Mouse (Mus musculus): ENCODE results near the gene Fam216a. TPM values are rescaled to one million over a fixed set of nuclear protein-coding genes. Genes with fewer than 3 reads are reported as not detected.
"Not testable (repeated sequence)": the region's sequence is repeated elsewhere in the genome, so short reads cannot be mapped to it uniquely, and the experiment has no call there.

Fam216a gene
- total RNA-seq, 1 experiment from 2014 or later: 12.1 TPM

DNA sequence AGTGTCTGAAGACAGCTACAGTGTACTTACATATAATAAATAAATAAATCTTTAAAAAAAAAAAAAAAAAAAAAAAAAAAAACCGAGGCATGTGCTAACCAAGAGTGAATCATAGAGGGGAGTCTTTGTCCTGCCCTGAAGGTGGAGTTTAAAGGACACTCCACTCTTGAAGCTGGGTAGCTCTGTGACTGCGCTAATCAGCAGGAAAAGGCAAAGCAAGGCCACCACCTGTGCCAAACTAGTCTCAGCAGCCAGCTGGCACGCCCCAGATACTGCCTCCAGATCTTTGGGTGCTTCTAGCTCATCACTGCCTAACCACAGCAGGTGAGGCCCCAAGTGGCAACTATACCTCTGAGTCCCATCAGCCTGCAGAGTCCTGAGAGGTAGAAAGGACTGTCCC, 37.5 kb downstream of the Fam216a start:
- ATAC-seq (ENCODE audit: extremely low read depth, insufficient number of reproducible peaks, low FRiP score, poor library complexity, severe bottlenecking): no peak

DNA sequence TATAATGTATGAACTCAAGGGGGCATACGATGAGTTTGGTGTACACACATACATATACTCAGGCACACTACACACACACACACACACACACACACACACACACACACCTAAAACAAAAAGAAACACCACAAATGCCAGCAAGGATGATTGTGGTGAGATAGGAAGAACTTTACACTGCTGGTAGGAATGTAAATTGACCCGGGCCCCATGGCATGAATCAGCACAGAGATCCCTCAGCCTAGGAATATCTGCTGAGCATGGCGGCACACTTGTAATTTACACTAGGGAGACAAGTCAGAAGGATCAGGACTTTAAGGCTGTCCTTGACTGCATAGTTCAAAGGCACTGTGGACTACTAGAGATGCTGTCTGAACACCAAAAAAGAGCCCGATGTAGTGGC, 41.9 kb downstream of the Fam216a start:
- no peak for ATAC-seq (ENCODE audit: extremely low read depth, insufficient number of reproducible peaks, low FRiP score, poor library complexity, severe bottlenecking)

DNA sequence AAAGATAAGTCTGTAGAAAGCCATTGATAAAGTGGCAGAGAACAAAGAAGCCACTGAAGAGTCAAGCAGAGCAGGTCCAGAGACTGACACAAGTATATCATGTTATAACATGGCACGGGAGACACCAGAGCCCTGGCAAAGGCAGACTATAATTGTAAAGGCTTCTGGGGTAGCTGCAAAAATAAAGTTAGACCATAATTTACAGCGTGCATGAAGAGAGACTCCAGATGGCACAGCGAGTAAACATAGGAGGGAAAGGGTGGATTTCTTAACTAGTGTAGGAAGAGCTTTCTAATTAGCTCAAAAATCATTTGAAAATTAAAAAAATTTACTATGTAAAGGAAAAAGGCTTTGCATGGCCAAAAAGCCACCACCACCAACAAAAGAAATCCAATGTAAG, 44.9 kb downstream of the Fam216a start:
- no peak for ATAC-seq (ENCODE audit: extremely low read depth, insufficient number of reproducible peaks, low FRiP score, poor library complexity, severe bottlenecking)

DNA sequence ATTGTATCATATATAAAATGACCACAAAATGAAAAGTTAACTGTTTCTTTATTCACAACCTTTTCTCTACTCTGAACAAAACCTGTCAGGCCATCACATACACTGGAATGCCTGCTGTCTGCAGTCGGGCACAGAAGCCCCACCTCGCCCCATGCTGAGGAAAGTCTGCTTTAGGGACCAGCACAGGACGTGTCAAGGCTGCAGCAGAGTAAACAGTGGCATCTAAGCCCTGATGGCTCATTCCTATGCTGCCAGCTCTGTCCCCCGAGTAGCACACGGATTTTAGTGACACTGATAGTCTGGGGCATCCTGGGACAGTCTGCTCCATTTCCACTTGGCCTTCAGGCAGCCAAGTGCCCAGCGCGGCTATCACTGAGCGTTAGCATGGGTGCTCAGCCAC, 46.7 kb downstream of the Fam216a start:
- no peak for ATAC-seq (ENCODE audit: extremely low read depth, insufficient number of reproducible peaks, low FRiP score, poor library complexity, severe bottlenecking)

DNA sequence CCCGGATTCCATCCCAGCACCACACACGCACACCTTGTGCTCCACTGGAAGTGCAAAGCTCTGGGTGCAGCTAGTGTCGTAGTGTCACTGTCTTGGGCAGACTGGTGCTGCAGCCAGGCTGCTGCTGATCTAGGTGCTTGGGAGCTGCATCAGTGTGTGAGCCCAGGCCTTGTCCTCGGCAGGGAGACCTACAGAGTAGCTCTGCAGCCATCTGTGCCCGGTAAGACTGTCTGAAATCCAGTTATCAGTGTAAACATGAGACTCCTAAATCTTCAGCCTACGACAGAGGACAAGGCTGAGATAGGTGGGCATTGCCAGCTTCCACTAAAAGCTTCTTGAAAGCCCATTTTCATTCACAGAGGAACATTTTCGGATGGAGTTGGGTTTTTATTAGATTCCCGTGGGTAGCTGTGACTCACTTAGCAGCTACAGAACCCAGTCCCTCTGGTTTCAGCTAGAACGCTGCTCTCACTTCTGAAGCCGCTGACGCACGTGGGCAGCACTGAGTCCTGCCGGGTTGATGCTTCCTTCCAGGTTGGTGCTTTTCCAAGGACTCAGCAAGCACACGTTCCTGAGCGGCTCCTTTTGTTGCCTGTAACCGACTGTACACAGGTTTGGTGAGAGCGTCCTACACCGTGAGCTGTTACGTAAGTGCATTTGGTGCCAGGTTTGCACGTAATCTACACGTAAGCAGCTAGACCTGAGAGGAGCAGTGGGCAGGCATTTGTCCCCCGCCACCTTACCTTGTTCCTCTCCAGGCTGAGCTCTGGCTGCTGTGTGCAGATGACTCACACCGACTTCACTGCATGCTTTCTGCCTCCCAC, 47.3 kb downstream of the Fam216a start:
- no peak for ATAC-seq (ENCODE audit: extremely low read depth, insufficient number of reproducible peaks, low FRiP score, poor library complexity, severe bottlenecking)

DNA sequence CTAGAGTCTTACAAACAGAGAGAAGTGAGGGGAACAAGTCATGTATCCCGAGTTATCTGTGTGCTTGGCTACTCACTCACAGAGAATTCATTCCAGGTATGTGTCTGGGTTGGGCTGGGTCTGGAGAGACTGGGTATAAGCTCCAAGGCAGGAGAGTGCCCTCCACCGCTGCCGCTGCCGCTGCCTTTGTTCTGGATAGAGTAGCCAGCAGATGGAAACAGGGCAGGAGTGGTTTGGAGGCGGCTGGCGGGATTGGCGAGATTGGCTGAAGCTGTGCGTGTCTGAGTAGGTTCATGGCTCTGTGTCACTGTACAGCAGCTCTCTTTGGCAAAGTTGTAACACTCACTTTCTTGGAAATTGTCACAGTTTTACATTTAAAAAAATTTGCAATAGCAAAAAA, 48.6 kb downstream of the Fam216a start:
- ATAC-seq (ENCODE audit: extremely low read depth, insufficient number of reproducible peaks, low FRiP score, poor library complexity, severe bottlenecking): no peak

DNA sequence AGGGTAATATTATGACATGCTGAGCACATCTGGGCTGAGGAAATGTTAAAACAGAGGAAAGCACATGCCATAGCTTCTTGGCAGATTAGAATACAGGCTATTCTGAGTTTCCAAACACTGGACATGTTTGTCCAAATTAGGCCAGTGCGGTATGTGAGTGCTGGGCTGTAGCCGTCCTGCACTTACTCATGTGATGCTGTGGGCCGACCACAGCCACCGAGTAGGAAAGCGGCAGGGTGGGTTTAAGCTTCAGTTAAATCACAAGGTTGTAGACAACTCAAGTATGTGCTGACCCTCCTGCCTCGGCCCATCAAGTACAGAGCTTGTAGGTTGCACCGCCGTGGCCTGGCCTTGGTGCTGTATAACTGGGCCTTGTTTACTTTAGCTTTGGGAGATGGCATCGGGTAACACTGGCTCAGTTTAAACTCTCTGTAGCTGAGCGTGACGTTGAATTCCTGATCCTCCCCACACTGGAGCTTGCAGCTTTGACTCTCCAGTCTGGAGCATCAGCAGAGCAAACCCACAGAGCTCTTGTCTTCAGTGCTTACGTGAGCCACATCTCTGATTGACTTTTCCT, 51.9 kb downstream of the Fam216a start:
- ATAC-seq (ENCODE audit: extremely low read depth, insufficient number of reproducible peaks, low FRiP score, poor library complexity, severe bottlenecking): no peak

DNA sequence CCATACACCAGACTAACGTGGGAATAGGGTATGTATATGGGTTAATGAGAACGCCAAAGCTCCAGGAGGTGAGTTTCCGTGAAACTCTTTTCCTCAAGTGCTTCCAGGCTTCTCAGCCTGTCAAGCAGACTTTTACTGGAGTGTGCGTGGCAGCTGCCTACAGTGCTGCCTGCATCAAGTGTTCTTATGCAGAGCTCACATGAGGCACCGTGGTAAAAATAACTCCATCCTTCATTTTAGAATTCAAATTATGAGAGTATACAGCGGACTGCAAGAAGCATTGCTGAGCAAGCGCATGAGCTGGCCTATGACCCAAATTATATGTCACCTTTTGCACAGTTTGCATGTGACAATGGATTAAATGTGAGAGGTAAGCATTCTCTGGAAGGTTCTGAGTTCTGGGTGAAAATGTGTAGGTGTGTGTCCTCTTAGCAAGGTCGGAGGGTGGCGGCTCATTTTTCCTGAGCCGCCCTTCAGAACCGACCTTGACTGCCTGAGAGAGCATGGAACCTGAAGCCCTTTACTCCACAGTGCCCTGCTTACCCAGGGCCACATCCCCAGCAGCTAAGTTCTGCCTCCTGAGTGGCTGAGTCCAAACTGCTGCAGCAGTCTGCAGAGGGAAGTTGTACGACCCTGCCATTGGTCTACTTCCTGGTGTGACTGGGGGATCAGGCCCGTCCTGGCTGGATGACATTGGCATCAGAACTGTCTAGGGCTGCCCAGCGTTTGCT, 52.5 kb downstream of the Fam216a start:
- no peak for ATAC-seq (ENCODE audit: extremely low read depth, insufficient number of reproducible peaks, low FRiP score, poor library complexity, severe bottlenecking)

DNA sequence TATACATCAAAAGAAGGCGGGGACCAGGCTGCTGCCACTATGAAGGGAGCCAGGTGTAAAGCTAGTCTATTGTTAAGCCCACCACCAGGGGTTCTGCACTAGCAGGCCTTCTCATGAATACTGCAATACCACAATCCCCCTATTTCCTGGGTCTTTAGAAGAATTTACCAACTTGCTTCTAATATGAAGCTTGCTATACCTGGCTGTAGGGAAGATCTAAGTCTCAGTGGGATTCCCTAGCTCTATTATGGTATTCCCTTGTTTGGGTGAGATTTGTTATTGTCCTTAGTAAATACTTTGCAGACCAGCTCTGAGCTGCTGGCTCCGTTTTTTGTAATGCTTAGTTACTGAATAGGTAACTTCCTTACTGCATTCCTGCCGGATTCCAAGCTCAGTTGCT, 53.2 kb downstream of the Fam216a start:
- ATAC-seq (ENCODE audit: extremely low read depth, insufficient number of reproducible peaks, low FRiP score, poor library complexity, severe bottlenecking): not testable (repeated sequence)

DNA sequence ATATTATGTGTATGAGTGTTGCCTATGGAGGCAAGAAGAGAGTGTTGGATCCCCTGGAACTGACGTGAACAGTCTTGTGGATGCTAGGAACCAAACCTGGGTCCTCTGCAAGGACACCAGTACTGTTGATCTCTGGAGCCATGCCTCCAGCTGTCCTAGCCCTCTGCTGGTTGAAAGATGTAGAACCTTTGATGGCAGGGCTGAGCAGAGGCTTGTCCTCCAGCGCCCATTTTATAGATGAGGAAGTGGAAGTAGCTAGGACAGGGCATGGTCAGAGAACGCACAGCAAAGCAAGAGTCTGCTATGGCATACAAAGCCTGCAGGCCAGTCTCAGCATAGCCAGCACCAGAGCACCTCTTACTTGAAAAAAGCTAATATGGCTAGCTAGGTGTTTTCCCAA, 54.1 kb downstream of the Fam216a start:
- ATAC-seq (ENCODE audit: extremely low read depth, insufficient number of reproducible peaks, low FRiP score, poor library complexity, severe bottlenecking): peak; percentile 92

DNA sequence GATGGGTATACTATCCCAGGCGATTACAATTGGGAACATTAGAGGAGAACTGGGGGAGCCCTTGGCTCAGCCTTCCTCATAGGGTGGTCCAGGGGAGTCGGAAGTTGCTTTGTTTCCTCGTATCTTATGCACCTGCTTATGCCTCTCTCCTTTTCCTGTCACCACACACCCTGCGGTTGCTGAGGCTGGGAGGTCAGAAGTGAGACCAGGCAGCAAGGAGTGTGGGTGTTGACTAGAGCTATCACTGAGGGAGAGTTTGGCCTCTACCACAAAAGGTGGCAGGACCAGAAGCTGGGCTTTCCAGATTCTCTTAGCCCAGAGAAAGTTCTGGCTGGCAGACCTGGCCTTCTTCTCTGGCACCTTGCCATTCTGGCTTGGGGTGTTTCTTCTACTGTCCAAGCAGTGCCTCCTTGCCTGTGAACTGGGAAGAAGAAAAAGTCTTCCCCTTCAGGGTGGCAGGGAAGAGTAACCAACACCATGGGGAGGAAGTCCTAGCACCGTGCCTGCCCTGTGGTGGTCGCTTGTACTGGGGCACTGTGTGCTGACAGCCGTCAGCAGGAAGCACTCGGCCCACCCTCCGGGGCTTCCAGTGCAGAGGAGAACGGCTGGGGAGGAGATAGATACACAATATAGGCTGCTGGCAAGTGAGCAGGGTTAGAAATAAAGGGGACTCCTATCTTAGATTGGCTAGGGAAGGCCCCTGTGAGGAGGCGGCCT, 54.7 kb downstream of the Fam216a start:
- no peak for ATAC-seq (ENCODE audit: extremely low read depth, insufficient number of reproducible peaks, low FRiP score, poor library complexity, severe bottlenecking)

DNA sequence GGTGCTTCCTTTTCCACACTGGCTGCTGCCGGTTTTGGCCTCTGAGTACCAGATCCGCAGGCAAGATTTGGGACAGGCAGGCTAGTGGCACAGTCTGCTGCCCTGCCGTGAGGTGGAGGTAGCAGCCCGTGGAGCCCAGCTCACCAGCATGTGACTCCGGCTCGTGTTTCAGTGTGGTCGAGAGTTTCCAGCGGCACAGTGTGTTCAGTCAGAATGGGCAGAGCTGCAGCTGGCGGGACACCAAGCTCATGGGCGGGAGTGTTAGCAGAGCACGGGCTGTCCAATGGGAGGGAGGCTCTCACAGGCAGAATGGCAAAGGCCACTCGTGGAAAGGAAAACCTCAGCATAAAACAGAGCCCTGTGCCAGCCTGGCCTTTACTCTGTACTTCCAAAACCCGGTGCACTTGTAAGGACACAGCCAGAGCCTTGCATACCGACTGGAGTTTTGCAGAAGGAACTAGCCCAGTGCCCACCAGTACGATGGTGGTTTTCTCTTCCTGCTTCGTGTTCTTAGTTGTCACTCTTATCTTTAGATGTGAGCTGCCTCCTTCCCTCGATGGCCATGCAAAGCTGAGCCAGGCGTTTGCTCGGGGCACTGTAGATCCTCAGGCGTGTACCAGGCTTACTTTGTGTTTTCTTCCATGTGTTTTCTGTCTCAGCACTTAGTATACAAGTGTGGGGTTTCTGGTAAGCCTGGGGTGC, 57.0 kb downstream of the Fam216a start:
- peak; percentile 28; the same call in 1 of the 2 replicates for ATAC-seq (ENCODE audit: extremely low read depth, insufficient number of reproducible peaks, low FRiP score, poor library complexity, severe bottlenecking)

Other genes starting within 250 kb of the Fam216a start
- 1.1 and 2.0 TPM in 2 replicates for gene Ccdc63, start 231.5 kb downstream of the Fam216a start, total RNA-seq (2017)
- 282 and 304 TPM in 2 replicates for gene Ppp1cc, start 214.1 kb downstream of the Fam216a start, total RNA-seq (2017)
- gene Hvcn1, start 165.6 kb downstream of the Fam216a start, total RNA-seq (2017): 256 TPM in 2 replicates
- 27.6 and 39.9 TPM in 2 replicates for gene Tctn1, start 107.9 kb downstream of the Fam216a start, total RNA-seq (2017)
- gene Pptc7, start 88.0 kb downstream of the Fam216a start, total RNA-seq (2017): 43.0 and 46.2 TPM in 2 replicates
- gene Rad9b, start 18.1 kb downstream of the Fam216a start, total RNA-seq (2017): 13.3 and 14.2 TPM in 2 replicates
- gene Vps29, start 18.0 kb downstream of the Fam216a start, total RNA-seq (2017): 45.1 and 60.3 TPM in 2 replicates
- 35.0 and 40.5 TPM in 2 replicates for gene Gpn3, start 488 bp downstream of the Fam216a start, total RNA-seq (2017)
- gene Arpc3, start 19.5 kb upstream of the Fam216a start, total RNA-seq (2017): 766 and 832 TPM in 2 replicates
- gene Anapc7, start 49.3 kb upstream of the Fam216a start, total RNA-seq (2017): 24.6 and 34.6 TPM in 2 replicates
- gene Atp2a2, start 129.9 kb upstream of the Fam216a start, total RNA-seq (2017): 43.3 and 54.9 TPM in 2 replicates
- 0.93 and 2.7 TPM in 2 replicates for gene Ift81, start 242.2 kb upstream of the Fam216a start, total RNA-seq (2017)

All from neutrophil, adult 5-6 weeks (primary cell).